Mouse (Mus musculus) lung, postnatal 0 days (tissue): ENCODE measurements at regions not wholly inside any gene's neighbourhood (a gene's known extent, or its start where the extent isn't known, plus 50 kb on each side); places are given as distances from the start of the nearest gene placed in this dataset.

ENCODE experiments used
- ATAC-seq: fragments of 200-750 bp; cut with Nextera tagmentation; 2 replicates; pipeline ENCODE4 v1.8.0; 2017; ENCODE audit warnings: moderate library complexity
- DNase-seq: peaks from one replicate; pipeline ENCODE4 v3.0.0-alpha.2; 2016; ENCODE audit warnings: low spot score
- H3K27ac ChIP-seq: fragments of 300-500 bp; sonication (generic); 2 replicates; pipeline ENCODE4 v1.5.1; 2014; ENCODE audit warnings: antibody characterized with exemption, mild to moderate bottlenecking, low read length, mixed read lengths
- H3K27me3 ChIP-seq: fragments of 300-500 bp; sonication (generic); replicated peaks from 2 replicates; pipeline ENCODE4 v1.6.1; 2014; ENCODE audit warnings: low read length, mixed read lengths; ENCODE audit not compliant: insufficient read depth
- H3K36me3 ChIP-seq: fragments of 300-500 bp; sonication (generic); 2 replicates; pipeline ENCODE4 v1.6.1; 2014; ENCODE audit warnings: low read length, mixed read lengths; ENCODE audit not compliant: insufficient read depth
- H3K4me1 ChIP-seq: fragments of 300-500 bp; sonication (generic); 2 replicates; pipeline ENCODE4 v1.6.1; 2014; ENCODE audit warnings: antibody characterized with exemption, low read depth, low read length, mixed read lengths; ENCODE audit not compliant: insufficient read depth
- H3K4me2 ChIP-seq: fragments of 300-500 bp; sonication (generic); replicated peaks from 2 replicates; pipeline ENCODE4 v1.6.1; 2014; ENCODE audit warnings: low read depth, mild to moderate bottlenecking, low read length, moderate library complexity, mixed read lengths
- H3K4me3 ChIP-seq: fragments of 300-500 bp; sonication (generic); 2 replicates; pipeline ENCODE4 v1.5.1; 2014; ENCODE audit warnings: low read depth, low read length
- H3K9ac ChIP-seq: fragments of 300-500 bp; sonication (generic); replicated peaks from 2 replicates; pipeline ENCODE4 v1.6.1; 2014; ENCODE audit warnings: low read depth, mild to moderate bottlenecking
- H3K9me3 ChIP-seq: fragments of 300-500 bp; sonication (generic); 2 replicates; pipeline ENCODE4 v1.6.1; 2016; ENCODE audit warnings: low read length, mixed read lengths
- CTCF ChIP-seq: IDR thresholded peaks from 2 replicates; pipeline ENCODE4 v1.5.1; 2016; ENCODE audit warnings: antibody characterized with exemption, mild to moderate bottlenecking
- EP300 ChIP-seq: IDR thresholded peaks from 2 replicates; pipeline ENCODE4 v1.6.1; 2016; ENCODE audit warnings: antibody characterized with exemption, mild to moderate bottlenecking, control low read depth
- WGBS: fragments of 180-500 bp; shearing (Covaris S2); extraction: QIAGEN DNeasy Blood & Tissue Kit; methylation state at CpG from one replicate; pipeline ENCODE4 v1.1.7; 2014; 5-methylcytosine and 5-hydroxymethylcytosine counted together

GRCm38 (mm10) chr3:78716691-78717090 is 569.6 kb downstream of the Rapgef2 start:
- H3K27me3 ChIP-seq, result no peaks in the 10 kb centered on the region
- no peaks in the 10 kb centered on the region for H3K36me3 ChIP-seq
- WGBS, result 71% methylated on average over 2 of the region's 2 CpGs
- H3K4me3 ChIP-seq, result no peak overlapping the region
- H3K4me1 ChIP-seq, result no peaks in the 10 kb centered on the region
- ATAC-seq (no peak), DNase-seq (no peak)
- no peak overlapping the region for H3K27ac ChIP-seq
- H3K4me2 ChIP-seq, result no peak overlapping the region
- no peak for TF ChIP-seq EP300
- no peak for TF ChIP-seq CTCF
- H3K9ac ChIP-seq, result no peak overlapping the region
- no peaks in the 10 kb centered on the region for H3K9me3 ChIP-seq

DNA sequence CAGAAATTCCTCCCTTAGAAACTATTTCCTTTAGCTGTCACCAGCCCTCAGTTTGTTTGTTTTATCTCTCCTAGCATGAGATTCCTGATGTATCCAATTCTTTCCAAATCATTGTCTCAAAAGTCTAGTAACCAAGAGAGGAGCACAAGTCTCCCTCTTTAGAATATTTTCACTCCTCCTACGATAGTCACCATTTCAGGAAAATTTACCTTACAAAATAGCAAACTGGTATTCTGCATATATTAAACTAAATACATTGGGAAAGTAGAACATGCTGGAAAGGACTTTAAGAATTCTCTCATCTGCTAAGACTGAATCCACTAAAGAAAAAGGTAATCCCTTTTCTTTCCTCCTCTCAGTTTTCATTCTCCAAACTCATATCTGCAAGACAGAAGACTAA is 578.6 kb downstream of the Rapgef2 start:
- no peaks in the 10 kb centered on the region for H3K36me3 ChIP-seq
- H3K4me1 ChIP-seq, result no peaks in the 10 kb centered on the region
- H3K27ac ChIP-seq, result no peak overlapping the region
- TF ChIP-seq CTCF (no peak), EP300 (no peak)
- H3K4me3 ChIP-seq, result no peak overlapping the region
- no peaks in the 10 kb centered on the region for H3K27me3 ChIP-seq
- DNase-seq, result no peak
- no peak overlapping the region for H3K4me2 ChIP-seq
- no peak for ATAC-seq
- 65% methylated on average over 1 of the region's 1 CpGs for WGBS
- no peaks in the 10 kb centered on the region for H3K9me3 ChIP-seq
- no peak overlapping the region for H3K9ac ChIP-seq

GRCm38 (mm10) chr3:78698936-78699335 is 587.4 kb downstream of the Rapgef2 start:
- Histone ChIP-seq H3K9ac (no peak overlapping the region), H3K4me3 (no peak overlapping the region), H3K4me2 (no peak overlapping the region), H3K4me1 (no peaks in the 10 kb centered on the region), H3K36me3 (no peaks in the 10 kb centered on the region), H3K9me3 (no peaks in the 10 kb centered on the region), H3K27ac (no peak overlapping the region), H3K27me3 (no peaks in the 10 kb centered on the region)
- ATAC-seq, result no peak
- no peak for DNase-seq
- WGBS, result 21% methylated on average over 5 of the region's 5 CpGs
- TF ChIP-seq CTCF, result no peak
- TF ChIP-seq EP300, result no peak

- Histone ChIP-seq H3K9me3 (no peaks in the 10 kb centered on the region), H3K36me3 (no peaks in the 10 kb centered on the region), H3K4me3 (no peak overlapping the region), H3K4me1 (no peaks in the 10 kb centered on the region), H3K9ac (no peak overlapping the region), H3K4me2 (no peak overlapping the region), H3K27me3 (no peaks in the 10 kb centered on the region), H3K27ac (no peak overlapping the region)
- WGBS, result 6% methylated on average over 3 of the region's 3 CpGs
- DNase-seq, result no peak
- no peak for TF ChIP-seq EP300
- ATAC-seq, result no peak
Observed at GRCm38 (mm10) chr3:78691499-78691898, 594.8 kb downstream of the Rapgef2 start.

- H3K27ac ChIP-seq, result no peak overlapping the region
- TF ChIP-seq CTCF, result no peak
- no peak for TF ChIP-seq EP300
- no peak overlapping the region for H3K4me2 ChIP-seq
- no peaks in the 10 kb centered on the region for H3K27me3 ChIP-seq
- H3K36me3 ChIP-seq, result no peaks in the 10 kb centered on the region
- H3K9me3 ChIP-seq, result no peaks in the 10 kb centered on the region
- H3K4me3 ChIP-seq, result no peak overlapping the region
- DNase-seq (no peak), ATAC-seq (no peak)
- H3K4me1 ChIP-seq, result no peaks in the 10 kb centered on the region
- no peak overlapping the region for H3K9ac ChIP-seq
- 79% methylated on average over 1 of the region's 1 CpGs for WGBS
Observed at GRCm38 (mm10) chr3:78677656-78678055, 608.7 kb downstream of the Rapgef2 start.

DNA sequence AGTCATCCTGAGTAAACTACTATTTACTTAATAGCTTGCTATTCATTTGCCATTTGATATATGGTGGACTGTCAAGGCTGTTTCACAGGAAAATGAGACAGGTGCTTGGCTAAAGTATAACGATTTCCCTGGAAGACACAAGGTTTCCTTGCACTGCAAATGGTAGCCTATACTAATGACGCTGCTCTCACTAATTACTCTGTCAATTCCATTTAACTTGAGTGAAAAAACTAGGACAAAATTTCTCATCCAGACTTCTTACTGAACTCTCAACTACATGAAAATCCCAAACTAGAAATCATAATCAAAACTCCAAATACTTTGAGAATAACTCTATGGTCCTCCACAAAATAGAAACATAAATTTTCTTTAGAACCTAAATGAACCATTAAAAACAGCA is 609.5 kb downstream of the Rapgef2 start:
- H3K9me3 ChIP-seq, result no peaks in the 10 kb centered on the region
- H3K4me3 ChIP-seq, result no peak overlapping the region
- TF ChIP-seq CTCF, result no peak
- no peak for TF ChIP-seq EP300
- H3K27ac ChIP-seq, result no peak overlapping the region
- H3K27me3 ChIP-seq, result no peaks in the 10 kb centered on the region
- no peak overlapping the region for H3K4me2 ChIP-seq
- no peaks in the 10 kb centered on the region for H3K4me1 ChIP-seq
- ATAC-seq (no peak), DNase-seq (no peak)
- 84% methylated on average over 2 of the region's 2 CpGs for WGBS
- no peaks in the 10 kb centered on the region for H3K36me3 ChIP-seq
- H3K9ac ChIP-seq, result no peak overlapping the region

GRCm38 (mm10) chr3:78674529-78675187 is 611.7 kb downstream of the Rapgef2 start:
- Histone ChIP-seq H3K4me3 (no peak overlapping the region), H3K36me3 (no peaks in the 10 kb centered on the region), H3K9me3 (no peaks in the 10 kb centered on the region), H3K27me3 (no peaks in the 10 kb centered on the region), H3K9ac (no peak overlapping the region), H3K4me1 (no peaks in the 10 kb centered on the region), H3K27ac (no peak overlapping the region), H3K4me2 (no peak overlapping the region)
- 51% methylated on average over 5 of the region's 5 CpGs for WGBS
- no peak for DNase-seq
- TF ChIP-seq EP300, result no peak
- TF ChIP-seq CTCF, result no peak
- no peak for ATAC-seq
